Mouse (Mus musculus): ENCODE measurements around the gene Cdc26. TPM values are rescaled to one million over a fixed set of nuclear protein-coding genes. Genes with fewer than 3 reads are reported as not detected.

Cdc26 gene
- total RNA-seq, 2 experiments from 2014 or later: 103 to 151 TPM

DNA sequence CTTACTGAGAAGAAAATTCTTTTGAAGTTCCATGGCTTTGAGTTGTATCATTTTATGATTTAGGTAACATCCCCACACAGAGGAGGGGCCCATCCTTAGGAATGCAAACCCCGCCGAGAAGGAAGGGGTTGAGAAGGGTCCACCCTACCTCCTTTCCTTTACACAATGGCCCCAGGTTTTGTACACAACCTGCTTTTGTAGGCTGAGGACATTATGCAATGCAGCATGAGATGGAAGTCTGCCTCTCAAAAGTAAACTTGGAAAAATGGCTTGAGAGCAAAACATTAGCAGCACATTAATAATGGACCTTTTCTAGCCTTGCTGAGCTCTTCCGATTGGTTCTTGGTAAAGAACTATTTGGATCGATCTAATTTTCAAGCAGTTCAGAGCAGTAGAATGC lies 42.2 kb downstream of the Cdc26 start:
- no peak for ATAC-seq (replicated peaks; ENCODE audit: poor library complexity, severe bottlenecking)

DNA sequence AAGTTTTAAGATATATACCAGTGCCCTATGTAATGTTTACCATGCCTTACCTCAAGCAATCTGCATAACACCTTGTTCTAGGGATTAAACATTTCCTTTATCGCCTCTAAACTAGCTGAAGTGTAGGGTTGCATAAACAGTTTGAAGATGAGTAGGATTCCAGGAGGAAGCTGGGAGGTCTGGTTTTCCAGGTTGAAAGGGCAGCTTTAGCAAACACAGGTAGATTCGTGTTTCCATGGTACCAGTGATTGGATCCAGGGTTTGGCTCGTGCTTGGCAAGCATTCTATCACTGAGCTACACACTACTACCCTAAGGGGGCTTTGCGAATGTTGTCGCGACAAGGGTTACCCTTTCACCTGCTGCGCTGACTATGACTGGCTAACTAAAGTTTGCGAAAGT lies 44.1 kb downstream of the Cdc26 start:
- no peak for ATAC-seq (replicated peaks; ENCODE audit: poor library complexity, severe bottlenecking)

DNA sequence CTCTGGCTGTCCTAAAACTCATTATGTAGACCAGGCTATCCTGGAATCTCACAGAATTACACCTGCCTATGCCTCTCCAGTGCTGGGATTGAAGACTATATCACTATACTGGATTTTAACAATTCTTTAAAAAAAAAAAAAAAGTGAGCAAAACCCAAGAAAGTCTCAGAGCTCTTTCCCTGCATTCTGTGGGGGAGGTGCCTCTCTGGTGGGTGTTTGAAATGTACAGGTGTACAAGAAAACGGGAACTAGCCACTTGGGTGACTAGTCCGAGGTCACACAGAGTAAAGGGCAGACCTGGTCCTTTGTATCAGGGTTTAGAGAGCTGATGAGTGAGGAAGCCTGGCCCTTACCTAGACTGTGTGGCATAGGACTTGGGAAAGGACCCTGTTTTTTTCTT lies 46.0 kb downstream of the Cdc26 start:
- ATAC-seq (replicated peaks; ENCODE audit: poor library complexity, severe bottlenecking): no peak

DNA sequence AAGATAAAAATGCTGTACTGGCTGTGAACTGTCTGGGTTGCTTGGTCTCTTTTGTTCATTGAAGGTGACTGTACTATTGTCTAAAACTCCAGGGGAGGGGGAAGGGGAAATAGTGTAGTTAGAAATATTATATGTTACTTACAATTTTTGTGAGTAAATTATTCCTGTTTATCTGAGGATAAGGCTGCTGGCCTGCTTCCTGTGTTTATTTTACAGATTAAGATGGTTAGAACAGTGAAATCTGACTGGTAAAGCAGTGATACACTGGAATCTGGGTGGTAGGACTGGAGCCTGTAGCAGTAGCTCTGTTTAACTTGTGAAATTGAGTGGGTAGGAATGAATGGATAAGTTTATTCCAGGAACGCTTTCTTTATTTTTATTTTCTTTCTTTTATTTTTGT lies 46.4 kb downstream of the Cdc26 start:
- no peak for ATAC-seq (replicated peaks; ENCODE audit: poor library complexity, severe bottlenecking)

DNA sequence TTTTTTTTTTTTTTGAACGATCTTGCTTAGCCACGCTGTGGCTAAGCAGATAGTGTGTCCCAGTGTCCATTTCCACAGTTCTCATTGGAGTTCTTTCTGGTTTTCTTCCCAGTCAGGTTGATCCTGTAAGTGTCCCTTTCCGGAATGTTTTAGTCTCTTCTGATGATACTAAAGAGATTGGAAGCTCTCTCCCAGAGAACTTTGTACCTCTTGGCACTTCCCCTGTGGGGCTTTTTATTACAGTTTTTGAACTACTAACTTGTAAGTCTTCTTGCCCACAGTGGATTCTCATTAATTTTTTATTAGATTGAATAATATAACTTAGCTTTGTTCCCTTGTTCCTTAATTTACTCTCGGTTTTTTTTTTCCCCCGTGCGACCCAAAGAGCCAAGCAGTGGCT lies 46.9 kb downstream of the Cdc26 start:
- no peak for ATAC-seq (replicated peaks; ENCODE audit: poor library complexity, severe bottlenecking)

DNA sequence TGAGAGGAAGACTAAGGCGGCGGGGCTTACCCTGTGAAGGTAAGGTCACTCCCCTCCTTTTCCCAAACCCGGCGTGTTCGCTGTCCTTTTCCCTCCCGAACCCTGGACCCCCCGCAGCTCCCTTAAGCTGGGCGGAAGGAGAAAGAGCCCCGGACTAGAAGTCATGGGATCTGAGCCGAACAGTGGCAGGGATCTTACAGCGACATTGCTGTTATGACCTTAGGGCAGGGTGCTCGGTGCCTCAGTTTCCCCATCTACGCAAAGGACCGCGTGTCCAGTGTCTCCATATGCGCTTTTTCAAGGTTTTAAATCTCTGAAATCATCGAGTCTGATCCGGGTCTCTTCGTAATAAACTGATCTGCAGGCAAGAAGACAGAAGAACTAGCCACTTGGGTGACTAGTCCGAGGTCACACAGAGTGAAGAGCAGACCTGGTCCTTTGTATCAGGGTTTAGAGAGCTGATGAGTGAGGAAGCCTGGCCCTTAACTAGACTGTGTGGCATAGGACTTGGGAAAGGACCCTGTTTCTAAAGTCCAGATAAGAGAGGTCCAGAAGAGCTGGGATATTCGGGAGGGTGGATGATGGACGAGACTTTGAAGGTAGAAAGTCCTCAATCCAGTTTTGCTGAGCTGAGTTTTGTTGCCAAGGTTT lies 47.5 kb downstream of the Cdc26 start:
- no peak for ATAC-seq (replicated peaks; ENCODE audit: poor library complexity, severe bottlenecking)

DNA sequence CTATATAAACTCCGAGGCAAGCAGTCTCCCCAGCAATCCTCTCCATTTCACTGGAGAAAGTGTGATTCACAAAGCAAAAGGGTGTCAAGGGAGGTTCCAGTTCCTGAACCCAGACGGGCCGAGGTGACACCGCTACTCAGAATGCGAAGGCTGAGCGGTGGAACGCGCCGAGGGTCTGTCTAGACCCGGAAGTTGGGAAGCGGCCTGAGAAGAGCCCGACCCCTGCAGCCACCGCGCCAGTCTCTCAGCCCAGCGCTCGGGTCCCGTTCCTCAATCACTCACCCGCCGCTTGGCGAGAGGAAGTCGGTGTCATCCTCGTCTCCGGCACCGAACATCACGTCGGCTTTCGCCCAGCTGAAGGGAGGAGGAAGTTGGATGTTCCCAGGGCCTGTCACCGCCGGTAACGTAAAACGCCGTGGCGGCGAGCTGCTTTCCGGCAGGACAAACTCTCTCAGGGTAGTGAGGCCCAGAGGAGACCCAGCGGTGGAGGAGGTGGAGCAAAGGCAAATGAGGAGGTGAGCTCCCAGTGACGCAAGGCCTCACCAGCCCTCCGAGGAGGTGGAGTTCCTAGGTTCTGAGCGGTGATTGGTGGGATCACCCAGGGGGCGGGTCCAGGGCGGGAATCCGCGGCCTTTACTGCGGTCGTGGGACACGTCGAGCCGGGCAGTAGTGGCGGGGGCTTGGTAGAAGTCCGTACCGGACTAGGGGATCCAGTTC lies 48.2 kb downstream of the Cdc26 start, which contains the start of the genes Fkbp15 and Slc31a1:
TSS of gene Fkbp15 (minus strand) at position 461 of the 717 bp plus-strand sequence.
TSS of gene Slc31a1 (plus strand) at position 640 of the 717 bp plus-strand sequence.
- ATAC-seq (replicated peaks; ENCODE audit: poor library complexity, severe bottlenecking): peak; percentile 92

DNA sequence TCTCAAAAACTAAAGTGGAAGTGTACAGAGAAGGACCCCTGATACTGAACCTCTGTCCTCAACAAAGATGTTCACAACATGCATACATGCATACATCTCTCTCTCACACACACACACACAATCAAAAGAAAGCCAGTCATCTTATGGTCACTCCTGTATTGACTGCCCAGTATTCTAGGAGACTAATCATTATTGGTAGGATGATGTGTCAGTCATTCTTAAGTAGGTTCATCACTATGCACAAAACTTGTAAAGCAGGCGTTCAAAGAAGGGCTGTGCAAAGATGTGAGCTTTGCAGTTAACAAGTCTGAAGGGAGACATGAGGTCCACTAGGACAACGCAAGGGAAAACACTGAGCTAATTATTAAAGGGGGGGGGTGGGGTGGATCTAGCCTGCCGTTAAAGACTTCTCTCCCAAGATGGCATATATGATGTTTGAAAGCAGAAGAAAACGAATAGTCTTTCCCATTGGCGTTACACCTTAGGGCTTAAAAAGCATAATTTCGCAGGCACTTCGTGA lies 49.1 kb downstream of the Cdc26 start:
- ATAC-seq (replicated peaks; ENCODE audit: poor library complexity, severe bottlenecking): no peak

DNA sequence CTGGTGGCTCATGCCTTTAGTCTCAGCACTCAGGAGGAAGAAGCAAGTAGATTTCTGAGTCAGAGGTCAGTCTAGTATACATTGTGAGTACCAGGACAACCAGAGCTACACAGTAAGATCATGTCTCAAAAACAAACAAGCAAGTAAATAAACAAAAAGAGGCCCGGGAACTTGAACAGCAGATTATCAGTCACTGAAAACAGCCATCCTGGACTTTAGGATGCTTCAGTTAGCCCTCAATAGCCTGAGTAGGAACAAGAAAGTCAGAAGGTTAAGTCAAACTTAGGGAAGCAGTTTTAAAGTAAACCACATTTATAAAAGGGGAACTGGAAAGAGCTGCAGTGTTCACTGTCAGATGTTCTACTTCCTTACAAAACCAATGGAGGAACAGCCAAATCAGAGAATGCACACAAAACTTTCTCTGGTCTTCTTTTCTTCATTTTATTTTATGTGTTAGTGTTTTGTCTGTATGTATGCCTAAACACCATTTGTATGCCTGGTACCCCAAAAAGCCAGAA lies 50.8 kb downstream of the Cdc26 start:
- peak; percentile 44 for ATAC-seq (replicated peaks; ENCODE audit: poor library complexity, severe bottlenecking)

DNA sequence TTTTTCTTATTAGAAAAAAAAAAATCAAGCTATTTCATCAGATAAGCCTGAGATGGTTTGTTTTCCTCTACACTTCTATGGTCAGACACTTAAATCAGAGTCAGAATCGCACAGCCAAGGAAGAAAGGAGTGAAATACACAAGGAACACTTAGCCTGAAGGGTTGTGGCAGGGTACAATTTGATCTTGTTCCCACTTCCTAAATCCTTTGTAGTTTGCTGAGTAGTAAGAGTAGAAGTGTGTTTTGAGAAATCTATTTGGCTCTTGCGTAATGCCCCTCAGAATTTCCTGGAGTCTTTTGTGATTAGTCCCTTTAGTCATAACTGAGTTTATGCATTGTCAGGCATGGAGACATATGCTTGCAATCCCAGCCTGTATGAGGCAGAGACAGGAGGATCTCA lies 59.1 kb downstream of the Cdc26 start:
- ATAC-seq (replicated peaks; ENCODE audit: poor library complexity, severe bottlenecking): peak; percentile 88

DNA sequence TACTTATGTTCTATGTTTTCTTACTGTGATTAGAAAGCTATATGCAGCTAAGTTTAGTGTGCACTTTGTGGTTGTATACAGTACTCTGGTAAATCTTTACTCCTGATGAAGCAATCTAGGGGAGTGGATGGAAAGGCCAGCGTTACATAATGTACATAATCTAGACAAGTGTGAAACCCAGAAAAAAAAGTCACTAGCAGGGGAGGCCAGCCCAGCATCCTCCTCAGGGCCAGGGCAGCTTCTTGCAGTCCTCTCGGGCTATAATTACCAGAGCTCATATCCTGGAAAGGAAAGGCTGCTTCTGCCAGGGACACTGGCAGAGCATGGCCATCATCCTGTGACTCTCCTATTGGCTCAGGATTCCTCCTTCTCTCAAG lies 60.1 kb downstream of the Cdc26 start:
- peak; percentile 53 for ATAC-seq (replicated peaks; ENCODE audit: poor library complexity, severe bottlenecking)

DNA sequence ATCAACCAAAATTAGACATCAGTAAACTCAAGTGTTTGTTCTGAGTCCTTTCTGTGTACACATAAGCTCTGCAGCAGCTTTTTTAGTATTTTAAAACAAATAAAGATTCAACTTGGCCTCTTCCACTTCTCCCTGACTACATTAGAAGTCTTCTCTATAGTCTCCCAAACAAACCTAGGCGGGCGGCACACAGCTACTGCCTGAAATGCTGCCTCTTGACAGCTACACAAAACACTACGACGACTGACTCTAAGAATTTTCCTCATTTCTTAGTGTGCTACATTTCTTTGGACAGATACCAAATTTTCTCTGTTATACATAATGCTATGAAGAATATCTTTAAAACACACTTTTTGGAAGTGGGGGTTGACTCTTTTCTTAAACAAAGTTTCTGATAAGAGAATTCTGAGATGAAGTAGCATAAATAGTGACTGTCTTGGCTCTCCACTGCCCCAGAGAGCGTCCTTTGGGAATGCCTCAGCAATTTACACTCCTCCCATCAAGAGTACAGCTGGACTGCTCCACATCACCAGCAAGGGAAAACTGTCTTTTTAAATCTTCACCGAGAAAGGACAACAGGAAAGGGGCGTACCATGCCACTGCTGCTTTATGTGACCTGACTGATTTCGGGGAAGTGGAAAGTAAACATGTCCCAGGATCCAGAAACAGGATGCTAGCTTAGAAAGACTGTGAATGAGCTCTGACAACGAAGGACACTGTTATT lies 60.7 kb downstream of the Cdc26 start:
- no peak for ATAC-seq (replicated peaks; ENCODE audit: poor library complexity, severe bottlenecking)

DNA sequence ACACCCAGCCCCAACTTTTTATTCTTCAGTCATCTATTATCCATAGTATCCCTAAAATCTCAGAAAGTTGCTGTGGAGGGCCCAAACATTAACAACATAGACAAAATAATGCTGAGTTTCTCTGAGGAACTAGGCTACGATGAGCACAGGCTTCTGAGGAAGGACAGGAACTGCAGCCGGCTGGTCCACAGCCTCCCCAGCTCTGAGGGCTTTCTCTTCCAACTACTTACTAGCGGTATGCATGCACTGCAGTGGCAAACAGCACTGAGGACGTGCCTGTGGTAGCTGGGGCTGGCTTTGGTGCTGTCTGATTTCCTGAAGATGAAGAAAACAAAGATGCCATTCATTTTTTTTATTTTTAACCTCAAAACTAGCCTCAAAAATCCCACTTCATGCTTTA lies 62.6 kb downstream of the Cdc26 start:
- ATAC-seq (replicated peaks; ENCODE audit: poor library complexity, severe bottlenecking): no peak

DNA sequence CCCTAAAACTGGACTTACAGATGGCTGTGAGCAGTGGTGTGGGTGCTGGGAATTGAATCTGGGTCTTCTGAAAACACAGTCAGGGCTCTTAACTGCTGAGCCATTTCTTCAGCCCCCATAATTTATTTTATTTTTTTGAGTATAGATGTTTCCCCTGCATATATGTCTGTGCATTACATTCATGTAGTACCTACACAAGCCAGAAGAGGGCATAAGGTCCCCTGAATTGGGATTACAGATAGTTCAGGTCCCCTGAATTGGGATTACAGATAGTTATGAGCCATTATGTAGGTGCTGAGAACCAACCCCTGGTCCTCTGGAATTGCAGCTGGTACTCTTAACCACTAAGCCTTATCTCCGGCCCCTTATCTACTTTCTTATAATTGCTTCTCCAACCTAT lies 64.4 kb downstream of the Cdc26 start:
- ATAC-seq (replicated peaks; ENCODE audit: poor library complexity, severe bottlenecking): peak; percentile 50; the same call in 1 of the 2 replicates

DNA sequence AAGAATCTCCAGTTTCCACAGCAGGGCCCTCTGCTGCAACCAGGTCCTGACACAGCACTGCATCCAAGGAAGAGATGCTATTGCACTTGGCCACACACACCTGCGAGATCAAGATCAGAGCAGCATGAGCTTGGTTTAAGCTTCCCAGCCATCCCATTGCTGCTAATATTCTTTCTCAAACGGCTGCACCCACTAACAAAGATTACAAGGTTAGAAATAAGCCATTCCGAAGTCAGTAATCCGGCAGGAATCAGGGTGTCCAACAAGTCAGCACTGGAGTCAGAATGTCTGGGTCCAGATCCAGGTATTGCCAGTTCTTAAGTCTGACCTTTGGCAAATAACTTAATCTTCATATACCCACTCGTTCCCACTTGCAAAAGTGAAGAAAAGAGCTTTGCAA lies 69.9 kb downstream of the Cdc26 start:
- no peak for ATAC-seq (replicated peaks; ENCODE audit: poor library complexity, severe bottlenecking)

Other genes with a start within 250 kb of the Cdc26 start
- gene Zfp37, start 177.6 kb downstream of the Cdc26 start, total RNA-seq (2014; fragmentation: Nextera tagmentation): 0.64 TPM in 1 of 2 replicates, not detected in the other
- not detected in 2 replicates for gene Zfp37, start 177.6 kb downstream of the Cdc26 start, total RNA-seq (2017)
- gene Slc31a2, start 146.1 kb downstream of the Cdc26 start, total RNA-seq (2014; fragmentation: Nextera tagmentation): 36.4 and 39.4 TPM in 2 replicates
- 18.7 and 19.4 TPM in 2 replicates for gene Slc31a2, start 146.1 kb downstream of the Cdc26 start, total RNA-seq (2017)
- gene Fkbp15, start 48.1 kb downstream of the Cdc26 start, total RNA-seq (2014; fragmentation: Nextera tagmentation): 31.5 and 36.8 TPM in 2 replicates
- gene Fkbp15, start 48.1 kb downstream of the Cdc26 start, total RNA-seq (2017): 47.4 and 54.9 TPM in 2 replicates
- 22.5 and 24.8 TPM in 2 replicates for gene Slc31a1, start 47.9 kb downstream of the Cdc26 start, total RNA-seq (2014; fragmentation: Nextera tagmentation)
- gene Slc31a1, start 47.9 kb downstream of the Cdc26 start, total RNA-seq (2017): 19.8 and 23.7 TPM in 2 replicates
- 20.1 and 24.1 TPM in 2 replicates for gene Prpf4, start 155 bp upstream of the Cdc26 start, total RNA-seq (2014; fragmentation: Nextera tagmentation)
- gene Prpf4, start 155 bp upstream of the Cdc26 start, total RNA-seq (2017): 17.4 and 17.6 TPM in 2 replicates
- gene Rnf183, start 26.6 kb upstream of the Cdc26 start, total RNA-seq (2014; fragmentation: Nextera tagmentation): not detected in 2 replicates
- not detected in 2 replicates for gene Rnf183, start 26.6 kb upstream of the Cdc26 start, total RNA-seq (2017)
- 1.2 and 2.4 TPM in 2 replicates for gene Wdr31, start 62.3 kb upstream of the Cdc26 start, total RNA-seq (2014; fragmentation: Nextera tagmentation)
- gene Wdr31, start 62.3 kb upstream of the Cdc26 start, total RNA-seq (2017): 1.5 and 2.0 TPM in 2 replicates
- gene Bspry, start 71.4 kb upstream of the Cdc26 start, total RNA-seq (2014; fragmentation: Nextera tagmentation): not detected in 2 replicates
- 0.43 TPM in 1 of 2 replicates, not detected in the other for gene Bspry, start 71.4 kb upstream of the Cdc26 start, total RNA-seq (2017)
- gene Hdhd3, start 94.8 kb upstream of the Cdc26 start, total RNA-seq (2014; fragmentation: Nextera tagmentation): 0.23 and 4.2 TPM in 2 replicates
- 0.43 TPM in 1 of 2 replicates, not detected in the other for gene Hdhd3, start 94.8 kb upstream of the Cdc26 start, total RNA-seq (2017)
- 25.4 and 34.6 TPM in 2 replicates for gene Alad, start 111.3 kb upstream of the Cdc26 start, total RNA-seq (2014; fragmentation: Nextera tagmentation)
- gene Alad, start 111.3 kb upstream of the Cdc26 start, total RNA-seq (2017): 14.8 and 16.3 TPM in 2 replicates
- gene Pole3, start 116.4 kb upstream of the Cdc26 start, total RNA-seq (2014; fragmentation: Nextera tagmentation): 63.7 and 69.6 TPM in 2 replicates
- 72.0 and 76.7 TPM in 2 replicates for gene Pole3, start 116.4 kb upstream of the Cdc26 start, total RNA-seq (2017)
- gene 4933430I17Rik, start 116.7 kb upstream of the Cdc26 start, total RNA-seq (2014; fragmentation: Nextera tagmentation): not detected in 2 replicates
- gene 4933430I17Rik, start 116.7 kb upstream of the Cdc26 start, total RNA-seq (2017): 0.72 TPM in 1 of 2 replicates, not detected in the other
- gene Rgs3, start 151.2 kb upstream of the Cdc26 start, total RNA-seq (2014; fragmentation: Nextera tagmentation): 6.5 and 17.4 TPM in 2 replicates
- gene Rgs3, start 151.2 kb upstream of the Cdc26 start, total RNA-seq (2017): 5.2 and 11.3 TPM in 2 replicates